Mouse (Mus musculus) retina, embryonic 14.5 days (tissue): ENCODE results near the gene Mical3.
A peak's percentile ranks its signal among the peaks of the same experiment; 100 is the strongest.

Experiments
- DNase-seq: peaks from one replicate; pipeline ENCODE4 v3.0.0-alpha.2; 2015; ENCODE audit warnings: low spot score

Mical3 gene

GRCm38 (mm10) chr6:121145906-121146305, 15.1 kb upstream of the Mical3 start:
- DNase-seq, result peak; percentile 23

- DNase-seq, result no peak
Measured at GRCm38 (mm10) chr6:121145010-121145604, 14.3 kb upstream of the Mical3 start.

GRCm38 (mm10) chr6:121144066-121144465, 13.3 kb upstream of the Mical3 start:
- DNase-seq, result no peak

GRCm38 (mm10) chr6:121143439-121143838, 12.6 kb upstream of the Mical3 start:
- no peak for DNase-seq

GRCm38 (mm10) chr6:121142298-121142697, 11.5 kb upstream of the Mical3 start:
- DNase-seq, result no peak

GRCm38 (mm10) chr6:121139271-121139670, 8.5 kb upstream of the Mical3 start:
- no peak for DNase-seq

GRCm38 (mm10) chr6:121138338-121139040, 7.7 kb upstream of the Mical3 start:
- no peak for DNase-seq

GRCm38 (mm10) chr6:121137222-121137621, 6.4 kb upstream of the Mical3 start:
- DNase-seq, result no peak

GRCm38 (mm10) chr6:121134884-121135283, 4.1 kb upstream of the Mical3 start:
- no peak for DNase-seq

GRCm38 (mm10) chr6:121134249-121134648, 3.5 kb upstream of the Mical3 start:
- no peak for DNase-seq

GRCm38 (mm10) chr6:121130039-121130705, 627 bp downstream of the Mical3 start:
- peak; percentile 93 for DNase-seq

- DNase-seq, result peak; percentile 41
Measured at GRCm38 (mm10) chr6:121129506-121129905, 1.3 kb downstream of the Mical3 start.

- DNase-seq, result no peak
Measured at GRCm38 (mm10) chr6:121128736-121129135, 2.1 kb downstream of the Mical3 start.

GRCm38 (mm10) chr6:121127726-121128125, 3.1 kb downstream of the Mical3 start:
- DNase-seq, result no peak

- DNase-seq, result no peak
Measured at GRCm38 (mm10) chr6:121126202-121126601, 4.6 kb downstream of the Mical3 start.

- DNase-seq, result no peak
Measured at GRCm38 (mm10) chr6:121122739-121123241, 8.0 kb downstream of the Mical3 start.

GRCm38 (mm10) chr6:121120776-121121175, 10.0 kb downstream of the Mical3 start:
- DNase-seq, result no peak

- DNase-seq, result no peak
Measured at GRCm38 (mm10) chr6:121117971-121118755, 12.6 kb downstream of the Mical3 start.

- no peak for DNase-seq
Measured at GRCm38 (mm10) chr6:121117142-121117541, 13.7 kb downstream of the Mical3 start.

GRCm38 (mm10) chr6:121116434-121116833, 14.4 kb downstream of the Mical3 start:
- no peak for DNase-seq

GRCm38 (mm10) chr6:121111448-121112055, 19.2 kb downstream of the Mical3 start:
- no peak for DNase-seq
